Mouse (Mus musculus): ENCODE measurements around the gene Pdgfb. TPM values are rescaled to one million over a fixed set of nuclear protein-coding genes. Genes with fewer than 3 reads are reported as not detected.

Pdgfb gene
- polyA plus RNA-seq, 1 experiment = 14.5 TPM

GRCm38 (mm10) chr15:79970940-79971339, 43.8 kb downstream of the Pdgfb start, which contains the start of gene Cbx7:
TSS of gene Cbx7 (minus strand) at chr15:79971119.
- H3K4me3 ChIP-seq (ENCODE audit: extremely low read depth, insufficient read depth, insufficient read length) = no peak within 1 kb of the TSS
- DNase-seq (ENCODE audit: low read depth in 1 of 2, low spot score in 2 of 2) = no peak
- no peaks in the 10 kb centered on the region for H3K27me3 ChIP-seq (ENCODE audit: control insufficient read depth, insufficient read depth, low read length)
- TF ChIP-seq POLR2A (IDR thresholded peaks at IDR 0.05; ENCODE audit: low read depth, low read length) (no peak), CTCF (IDR thresholded peaks at IDR 0.05; ENCODE audit: extremely low read depth, insufficient read depth, insufficient read length, insufficient replicate concordance) (no peak)
- no peaks in the 10 kb centered on the region for H3K4me1 ChIP-seq (ENCODE audit: control insufficient read depth, insufficient read depth, insufficient read length)
- no peak within 1 kb of the TSS for H3K27ac ChIP-seq (ENCODE audit: insufficient read depth, low read length)
- WGBS = 92% methylated on average over 11 of the region's 11 CpGs
- no peaks in the 10 kb centered on the region for H3K36me3 ChIP-seq (ENCODE audit: control insufficient read depth, insufficient read depth, low read length)

DNA sequence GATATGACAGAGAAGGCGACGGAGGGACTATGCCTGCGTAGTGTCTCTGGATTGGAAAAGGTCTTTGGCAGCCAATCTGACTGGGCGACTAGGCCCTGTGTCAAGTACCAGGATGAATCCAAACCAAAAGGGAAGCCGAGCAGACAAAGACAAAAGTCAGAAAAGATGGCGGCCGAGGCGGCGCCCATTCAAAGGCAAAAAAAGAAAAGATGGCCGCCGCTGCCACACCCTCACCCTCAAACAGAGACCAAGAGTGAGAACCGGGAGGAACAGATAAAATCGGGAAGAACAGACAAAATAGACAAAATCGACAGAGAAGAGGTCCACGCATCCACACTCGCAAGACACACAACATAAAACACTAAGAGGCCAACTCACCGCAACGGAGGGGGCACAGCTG, 44.3 kb downstream of the Pdgfb start:
- no peak overlapping the region for H3K4me3 ChIP-seq (ENCODE audit: extremely low read depth, insufficient read depth, insufficient read length)
- no peaks in the 10 kb centered on the region for H3K4me1 ChIP-seq (ENCODE audit: control insufficient read depth, insufficient read depth, insufficient read length)
- DNase-seq (ENCODE audit: low read depth in 1 of 2, low spot score in 2 of 2) = no peak
- WGBS = 95% methylated on average over 18 of the region's 18 CpGs
- H3K27me3 ChIP-seq (ENCODE audit: control insufficient read depth, insufficient read depth, low read length) = no peaks in the 10 kb centered on the region
- TF ChIP-seq CTCF (IDR thresholded peaks at IDR 0.05; ENCODE audit: extremely low read depth, insufficient read depth, insufficient read length, insufficient replicate concordance) (no peak), POLR2A (IDR thresholded peaks at IDR 0.05; ENCODE audit: low read depth, low read length) (no peak)
- H3K36me3 ChIP-seq (ENCODE audit: control insufficient read depth, insufficient read depth, low read length) = no peaks in the 10 kb centered on the region
- H3K27ac ChIP-seq (ENCODE audit: insufficient read depth, low read length) = no peak overlapping the region

- Histone ChIP-seq H3K27ac (ENCODE audit: insufficient read depth, low read length) (no peak overlapping the region), H3K36me3 (ENCODE audit: control insufficient read depth, insufficient read depth, low read length) (no peaks in the 10 kb centered on the region), H3K4me3 (ENCODE audit: extremely low read depth, insufficient read depth, insufficient read length) (no peak overlapping the region), H3K27me3 (ENCODE audit: control insufficient read depth, insufficient read depth, low read length) (no peaks in the 10 kb centered on the region), H3K4me1 (ENCODE audit: control insufficient read depth, insufficient read depth, insufficient read length) (no peaks in the 10 kb centered on the region)
- 92% methylated on average over 6 of the region's 6 CpGs for WGBS
- TF ChIP-seq POLR2A (IDR thresholded peaks at IDR 0.05; ENCODE audit: low read depth, low read length) (no peak), CTCF (IDR thresholded peaks at IDR 0.05; ENCODE audit: extremely low read depth, insufficient read depth, insufficient read length, insufficient replicate concordance) (no peak)
- no peak for DNase-seq (ENCODE audit: low read depth in 1 of 2, low spot score in 2 of 2)
Observed at GRCm38 (mm10) chr15:79967346-79967745, 47.4 kb downstream of the Pdgfb start.

DNA sequence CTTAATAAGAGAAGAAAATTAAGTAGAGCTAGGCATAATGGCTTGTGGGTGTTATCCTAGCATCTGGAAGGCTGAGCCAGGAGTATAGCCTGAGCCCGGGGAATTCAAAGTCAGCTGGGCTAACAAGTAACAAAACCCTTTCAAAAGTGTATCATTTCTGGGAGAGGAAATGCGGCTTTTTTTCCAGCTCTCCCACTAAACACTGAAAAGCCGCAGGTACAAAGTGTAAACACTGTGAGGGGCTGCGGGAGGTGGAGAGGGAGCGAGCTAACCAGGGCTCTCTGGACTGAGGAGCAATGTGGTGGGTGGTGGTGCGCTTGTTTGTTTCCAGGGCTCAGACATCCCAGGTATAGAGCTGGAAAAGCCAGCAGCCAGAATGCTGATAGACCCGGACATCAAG, 50.4 kb downstream of the Pdgfb start:
- Histone ChIP-seq H3K27me3 (ENCODE audit: control insufficient read depth, insufficient read depth, low read length) (no peaks in the 10 kb centered on the region), H3K4me1 (ENCODE audit: control insufficient read depth, insufficient read depth, insufficient read length) (no peaks in the 10 kb centered on the region), H3K4me3 (ENCODE audit: extremely low read depth, insufficient read depth, insufficient read length) (no peak overlapping the region), H3K27ac (ENCODE audit: insufficient read depth, low read length) (no peak overlapping the region), H3K36me3 (ENCODE audit: control insufficient read depth, insufficient read depth, low read length) (no peaks in the 10 kb centered on the region)
- TF ChIP-seq POLR2A (IDR thresholded peaks at IDR 0.05; ENCODE audit: low read depth, low read length) = no peak
- no peak for TF ChIP-seq CTCF (IDR thresholded peaks at IDR 0.05; ENCODE audit: extremely low read depth, insufficient read depth, insufficient read length, insufficient replicate concordance)
- DNase-seq (ENCODE audit: low read depth in 1 of 2, low spot score in 2 of 2) = no peak
- WGBS = 94% methylated on average over 7 of the region's 7 CpGs

GRCm38 (mm10) chr15:79962661-79963060, 52.1 kb downstream of the Pdgfb start:
- no peak for DNase-seq (ENCODE audit: low read depth in 1 of 2, low spot score in 2 of 2)
- no peak overlapping the region for H3K4me3 ChIP-seq (ENCODE audit: extremely low read depth, insufficient read depth, insufficient read length)
- H3K36me3 ChIP-seq (ENCODE audit: control insufficient read depth, insufficient read depth, low read length) = no peaks in the 10 kb centered on the region
- no peaks in the 10 kb centered on the region for H3K27me3 ChIP-seq (ENCODE audit: control insufficient read depth, insufficient read depth, low read length)
- no peak for TF ChIP-seq POLR2A (IDR thresholded peaks at IDR 0.05; ENCODE audit: low read depth, low read length)
- TF ChIP-seq CTCF (IDR thresholded peaks at IDR 0.05; ENCODE audit: extremely low read depth, insufficient read depth, insufficient read length, insufficient replicate concordance) = no peak
- no peak overlapping the region for H3K27ac ChIP-seq (ENCODE audit: insufficient read depth, low read length)
- 85% methylated on average over 18 of the region's 18 CpGs for WGBS
- no peaks in the 10 kb centered on the region for H3K4me1 ChIP-seq (ENCODE audit: control insufficient read depth, insufficient read depth, insufficient read length)

GRCm38 (mm10) chr15:79961366-79961921, 53.3 kb downstream of the Pdgfb start:
- peaks cover 2% of the 10 kb centered on the region; the same call in 1 of the 2 replicates for H3K4me1 ChIP-seq (ENCODE audit: control insufficient read depth, insufficient read depth, insufficient read length)
- 85% methylated on average over 9 of the region's 9 CpGs for WGBS
- no peak overlapping the region for H3K4me3 ChIP-seq (ENCODE audit: extremely low read depth, insufficient read depth, insufficient read length)
- TF ChIP-seq CTCF (IDR thresholded peaks at IDR 0.05; ENCODE audit: extremely low read depth, insufficient read depth, insufficient read length, insufficient replicate concordance) = no peak
- H3K36me3 ChIP-seq (ENCODE audit: control insufficient read depth, insufficient read depth, low read length) = no peaks in the 10 kb centered on the region
- no peak for DNase-seq (ENCODE audit: low read depth in 1 of 2, low spot score in 2 of 2)
- H3K27me3 ChIP-seq (ENCODE audit: control insufficient read depth, insufficient read depth, low read length) = no peaks in the 10 kb centered on the region
- H3K27ac ChIP-seq (ENCODE audit: insufficient read depth, low read length) = no peak overlapping the region

DNA sequence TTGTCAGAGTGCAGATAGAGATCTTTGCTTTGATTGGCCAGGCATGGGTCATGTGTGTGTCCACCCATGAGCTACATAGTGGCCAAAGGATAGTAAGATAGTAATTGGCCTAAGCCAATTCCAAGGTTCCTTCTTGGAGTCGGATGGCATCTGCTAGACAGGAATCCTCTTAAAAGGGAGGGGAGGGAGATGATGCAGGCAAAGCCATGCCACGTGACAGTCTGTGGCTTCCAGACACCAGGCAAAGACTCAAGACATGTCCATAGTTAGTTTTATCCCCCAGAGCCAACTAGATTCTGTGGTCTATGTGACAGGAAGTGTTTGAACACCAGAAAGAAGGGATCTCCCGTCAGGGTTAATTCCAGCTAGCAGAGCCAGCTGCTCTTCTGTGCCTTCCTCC, 56.4 kb downstream of the Pdgfb start:
- DNase-seq (ENCODE audit: low read depth in 1 of 2, low spot score in 2 of 2) = no peak
- no peak for TF ChIP-seq POLR2A (IDR thresholded peaks at IDR 0.05; ENCODE audit: low read depth, low read length)
- no peak for TF ChIP-seq CTCF (IDR thresholded peaks at IDR 0.05; ENCODE audit: extremely low read depth, insufficient read depth, insufficient read length, insufficient replicate concordance)
- no peak overlapping the region for H3K4me3 ChIP-seq (ENCODE audit: extremely low read depth, insufficient read depth, insufficient read length)
- 17% methylated on average over 3 of the region's 3 CpGs for WGBS
- H3K27ac ChIP-seq (ENCODE audit: insufficient read depth, low read length) = no peak overlapping the region
- no peaks in the 10 kb centered on the region for H3K36me3 ChIP-seq (ENCODE audit: control insufficient read depth, insufficient read depth, low read length)
- no peaks in the 10 kb centered on the region for H3K27me3 ChIP-seq (ENCODE audit: control insufficient read depth, insufficient read depth, low read length)
- H3K4me1 ChIP-seq (ENCODE audit: control insufficient read depth, insufficient read depth, insufficient read length) = peaks cover 2% of the 10 kb centered on the region; the same call in 1 of the 2 replicates

Data from spleen, adult 2 months (tissue).